Mouse (Mus musculus) liver, embryonic 14.5 days (tissue): ENCODE measurements at regions not wholly inside any gene's neighbourhood (a gene's known extent, or its start where the extent isn't known, plus 50 kb on each side); places are given as distances from the start of the nearest gene placed in this dataset.

Source experiments
- CTCF ChIP-seq: IDR thresholded peaks from 2 replicates; pipeline ENCODE4 v1.5.1; 2016; ENCODE audit warnings: antibody characterized with exemption, low read depth, control low read depth
- EP300 ChIP-seq: IDR thresholded peaks from 2 replicates; pipeline ENCODE4 v1.6.1; 2016; ENCODE audit warnings: antibody characterized with exemption, low read depth

- TF ChIP-seq CTCF (no peak), EP300 (no peak)
These were observed 120.3 kb upstream of the Prkcq start for GRCm38 (mm10) chr2:11051621-11052020.
